Mouse (Mus musculus): ENCODE results near the gene Srf. TPM values are rescaled to one million over a fixed set of nuclear protein-coding genes. Genes with fewer than 3 reads are reported as not detected.

Srf gene
- total RNA-seq (2021), result 10 to 100 TPM; 58.8 to 63.8 TPM

GRCm38 (mm10) chr17:46555673-46556583 lies at the start of gene Srf:
TSS of gene Srf (minus strand) at chr17:46556175.
- intact Hi-C loops (cut with DNase I), result loop anchor here (2.0 kb wide), 1 partner anchor 81 kb away; no protein-coding TSS in a partner anchor
- DNase-seq (ENCODE audit: low spot score in 2 of 2), result peak; percentile 97 to 99

- intact Hi-C loops (cut with DNase I), result no loop called here
- no peak for DNase-seq (ENCODE audit: low spot score in 2 of 2)
Observed at GRCm38 (mm10) chr17:46605126-46605525, 49.2 kb upstream of the Srf start.

GRCm38 (mm10) chr17:46603229-46603628 lies 47.3 kb upstream of the Srf start:
- no peak for DNase-seq (ENCODE audit: low spot score in 2 of 2)
- intact Hi-C loops (cut with DNase I), result loop anchor here (5.0 kb wide), 1 partner anchor 34 kb away; no protein-coding TSS in a partner anchor

GRCm38 (mm10) chr17:46602212-46602611 lies 46.2 kb upstream of the Srf start:
- no peak for DNase-seq (ENCODE audit: low spot score in 2 of 2)
- intact Hi-C loops (cut with DNase I), result loop anchor here (5.0 kb wide), 1 partner anchor 35 kb away; no protein-coding TSS in a partner anchor

- intact Hi-C loops (cut with DNase I), result loop anchor here (5.0 kb wide), 1 partner anchor 37 kb away; no protein-coding TSS in a partner anchor
Observed at GRCm38 (mm10) chr17:46600569-46600968, 44.6 kb upstream of the Srf start.

GRCm38 (mm10) chr17:46598963-46599362 lies 43.0 kb upstream of the Srf start:
- peak in 1 of 2 experiments; percentile 74 for DNase-seq (ENCODE audit: low spot score in 2 of 2)
- intact Hi-C loops (cut with DNase I), result no loop called here

More at GRCm38 (mm10) chr17:46600569-46600968, 44.6 kb upstream of the Srf start:
- DNase-seq (ENCODE audit: low spot score in 2 of 2), result no peak

- intact Hi-C loops (cut with DNase I), result no loop called here
- DNase-seq (ENCODE audit: low spot score in 2 of 2), result no peak
Observed at GRCm38 (mm10) chr17:46597956-46598355, 42.0 kb upstream of the Srf start.

GRCm38 (mm10) chr17:46595336-46595735 lies 39.4 kb upstream of the Srf start:
- peak; percentile 24 to 53 for DNase-seq (ENCODE audit: low spot score in 2 of 2)
- intact Hi-C loops (cut with DNase I), result no loop called here

GRCm38 (mm10) chr17:46594606-46595005 lies 38.6 kb upstream of the Srf start:
- no peak for DNase-seq (ENCODE audit: low spot score in 2 of 2)
- intact Hi-C loops (cut with DNase I), result no loop called here

GRCm38 (mm10) chr17:46593124-46593523 lies 37.1 kb upstream of the Srf start:
- intact Hi-C loops (cut with DNase I), result no loop called here
- no peak for DNase-seq (ENCODE audit: low spot score in 2 of 2)

- intact Hi-C loops (cut with DNase I), result no loop called here
- peak in 1 of 2 experiments; percentile 16 for DNase-seq (ENCODE audit: low spot score in 2 of 2)
Observed at GRCm38 (mm10) chr17:46591406-46591805, 35.4 kb upstream of the Srf start.

- intact Hi-C loops (cut with DNase I), result no loop called here
Observed at GRCm38 (mm10) chr17:46590439-46590838, 34.5 kb upstream of the Srf start.

GRCm38 (mm10) chr17:46589635-46590314 lies 33.8 kb upstream of the Srf start:
- peak in 1 of 2 experiments; percentile 27 for DNase-seq (ENCODE audit: low spot score in 2 of 2)
- intact Hi-C loops (cut with DNase I), result loop anchor here (5.0 kb wide), 1 partner anchor 62 kb away; no protein-coding TSS in a partner anchor

More at GRCm38 (mm10) chr17:46590439-46590838, 34.5 kb upstream of the Srf start:
- DNase-seq (ENCODE audit: low spot score in 2 of 2), result no peak

- DNase-seq (ENCODE audit: low spot score in 2 of 2), result peak in 1 of 2 experiments; percentile 18
- intact Hi-C loops (cut with DNase I), result loop anchor here (5.0 kb wide), 1 partner anchor 62 kb away; no protein-coding TSS in a partner anchor
Observed at GRCm38 (mm10) chr17:46588913-46589312, 32.9 kb upstream of the Srf start.

GRCm38 (mm10) chr17:46588173-46588572 lies 32.2 kb upstream of the Srf start:
- intact Hi-C loops (cut with DNase I), result loop anchor here (5.0 kb wide), 1 partner anchor 61 kb away; no protein-coding TSS in a partner anchor
- DNase-seq (ENCODE audit: low spot score in 2 of 2), result no peak

- DNase-seq (ENCODE audit: low spot score in 2 of 2), result no peak
- intact Hi-C loops (cut with DNase I), result loop anchor here (5.0 kb wide), 1 partner anchor 59 kb away; no protein-coding TSS in a partner anchor
Observed at GRCm38 (mm10) chr17:46586327-46586726, 30.4 kb upstream of the Srf start.

- intact Hi-C loops (cut with DNase I), result no loop called here
- DNase-seq (ENCODE audit: low spot score in 2 of 2), result no peak
Observed at GRCm38 (mm10) chr17:46578650-46579049, 22.7 kb upstream of the Srf start.

GRCm38 (mm10) chr17:46576070-46576469 lies 20.1 kb upstream of the Srf start:
- DNase-seq (ENCODE audit: low spot score in 2 of 2), result no peak
- intact Hi-C loops (cut with DNase I), result no loop called here

GRCm38 (mm10) chr17:46574535-46574934 lies 18.6 kb upstream of the Srf start:
- no peak for DNase-seq (ENCODE audit: low spot score in 2 of 2)
- intact Hi-C loops (cut with DNase I), result no loop called here

GRCm38 (mm10) chr17:46571005-46571404 lies 15.0 kb upstream of the Srf start:
- DNase-seq (ENCODE audit: low spot score in 2 of 2), result no peak
- intact Hi-C loops (cut with DNase I), result no loop called here

Data from left cerebral cortex, postnatal 25 days (tissue).